Mouse (Mus musculus): ENCODE data around the gene Gclm. TPM values are rescaled to one million over a fixed set of nuclear protein-coding genes. Genes with fewer than 3 reads are reported as not detected.
"Not testable (repeated sequence)": the region's sequence is repeated elsewhere in the genome, so short reads cannot be mapped to it uniquely, and the experiment has no call there.

Gene Gclm
- polyA plus RNA-seq, 1 experiment from 2014 or later = 42.5 TPM

DNA sequence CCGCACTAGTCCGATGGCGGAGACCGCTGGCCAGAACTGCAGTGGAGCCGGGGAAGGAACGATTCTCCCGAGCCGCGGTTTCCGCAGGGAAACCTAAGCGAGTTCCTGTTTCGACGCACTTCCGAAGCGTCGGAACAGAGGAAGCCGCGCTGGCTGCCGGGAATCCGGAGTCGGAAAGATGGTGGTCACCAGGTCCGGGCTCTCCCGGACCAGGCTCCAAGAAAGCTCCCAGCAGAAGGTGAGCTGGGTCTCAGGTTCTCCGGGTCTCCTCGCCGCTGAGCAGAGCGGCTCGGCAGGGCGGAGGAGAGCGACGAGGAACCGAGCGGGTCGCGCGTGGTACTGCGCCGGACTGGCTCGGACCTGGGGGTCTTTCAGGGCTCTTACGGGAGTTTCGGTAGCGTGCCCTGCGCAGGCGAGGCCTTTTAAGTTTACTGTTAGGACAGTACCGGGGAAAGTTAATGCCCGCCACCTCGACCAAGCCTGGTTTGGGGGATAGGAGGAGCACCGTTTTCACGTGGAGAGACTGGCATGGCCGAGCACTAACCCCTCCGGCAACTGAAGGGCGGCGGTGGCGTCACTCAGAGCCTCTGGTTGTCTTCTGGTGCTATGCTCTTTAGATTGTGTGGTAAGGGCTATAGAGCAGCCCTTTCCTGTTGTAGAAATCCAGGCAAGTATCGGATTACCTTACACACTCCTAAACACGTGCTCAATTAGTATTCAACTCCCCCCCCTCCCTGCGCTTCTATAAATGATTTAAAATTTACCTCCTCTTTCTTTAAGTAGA is 29.1 kb downstream of the Gclm start, which contains the start of gene Dnttip2:
Dnttip2 (plus strand) TSS at position 148 of the 784 bp plus-strand sequence.
- Histone ChIP-seq H3K4me2 (ENCODE audit: low read length) (peak within 1 kb of the TSS; percentile 85), H3K9ac (replicated peaks; ENCODE audit: low read length) (peak within 1 kb of the TSS; percentile 79), H3K36me3 (ENCODE audit: control insufficient read depth, insufficient read depth, low read length) (peaks cover 34% of the 10 kb centered on the region), H3K27ac (replicated peaks; ENCODE audit: low read depth, low read length) (peak within 1 kb of the TSS; percentile 72), H3K4me1 (ENCODE audit: control insufficient read depth, insufficient read depth, low read length) (peaks cover 25% of the 10 kb centered on the region), H3K9me3 (ENCODE audit: control insufficient read depth, low read length) (no peaks in the 10 kb centered on the region), H3K4me3 (replicated peaks; ENCODE audit: low read depth, low read length) (peak within 1 kb of the TSS; percentile 91), H3K27me3 (ENCODE audit: control insufficient read depth, insufficient read depth, low read length) (no peaks in the 10 kb centered on the region)
- peak; percentile 98 for DNase-seq
- peak; percentile 95 for ATAC-seq (ENCODE audit: low FRiP score, low TSS enrichment)
- under 1% methylated on average over 54 of the region's 57 CpGs for WGBS

DNA sequence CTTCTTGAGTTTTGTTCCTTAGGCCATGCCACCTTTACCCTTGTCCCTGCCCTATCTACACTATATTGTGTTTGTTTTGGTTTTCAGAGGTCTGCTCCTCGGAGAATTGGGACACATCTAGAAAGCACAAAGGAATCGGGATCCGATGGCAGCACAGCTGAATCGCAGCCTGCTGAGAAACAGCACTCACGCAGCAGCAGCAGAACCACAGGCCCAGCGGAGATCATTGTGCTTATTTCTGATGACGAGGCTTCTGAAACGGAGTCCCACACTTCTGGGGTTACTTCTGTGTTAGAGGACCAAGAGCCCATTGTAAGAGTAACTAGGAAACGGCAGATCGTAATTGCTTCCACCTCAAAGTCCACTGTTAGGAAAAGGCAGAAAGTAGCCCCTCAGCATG is 29.8 kb downstream of the Gclm start:
- H3K4me3 ChIP-seq (replicated peaks; ENCODE audit: low read depth, low read length) = peak overlapping the region; percentile 91
- no peaks in the 10 kb centered on the region for H3K9me3 ChIP-seq (ENCODE audit: control insufficient read depth, low read length)
- no peak overlapping the region for H3K27ac ChIP-seq (replicated peaks; ENCODE audit: low read depth, low read length)
- H3K4me2 ChIP-seq (ENCODE audit: low read length) = peak overlapping the region; percentile 85
- H3K4me1 ChIP-seq (ENCODE audit: control insufficient read depth, insufficient read depth, low read length) = peaks cover 25% of the 10 kb centered on the region
- peaks cover 40% of the 10 kb centered on the region for H3K36me3 ChIP-seq (ENCODE audit: control insufficient read depth, insufficient read depth, low read length)
- H3K27me3 ChIP-seq (ENCODE audit: control insufficient read depth, insufficient read depth, low read length) = no peaks in the 10 kb centered on the region
- WGBS = 80% methylated on average over 10 of the region's 10 CpGs
- ATAC-seq (ENCODE audit: low FRiP score, low TSS enrichment) = no peak
- no peak for DNase-seq
- peak overlapping the region; percentile 79; the same call in 1 of the 2 replicates for H3K9ac ChIP-seq (replicated peaks; ENCODE audit: low read length)

DNA sequence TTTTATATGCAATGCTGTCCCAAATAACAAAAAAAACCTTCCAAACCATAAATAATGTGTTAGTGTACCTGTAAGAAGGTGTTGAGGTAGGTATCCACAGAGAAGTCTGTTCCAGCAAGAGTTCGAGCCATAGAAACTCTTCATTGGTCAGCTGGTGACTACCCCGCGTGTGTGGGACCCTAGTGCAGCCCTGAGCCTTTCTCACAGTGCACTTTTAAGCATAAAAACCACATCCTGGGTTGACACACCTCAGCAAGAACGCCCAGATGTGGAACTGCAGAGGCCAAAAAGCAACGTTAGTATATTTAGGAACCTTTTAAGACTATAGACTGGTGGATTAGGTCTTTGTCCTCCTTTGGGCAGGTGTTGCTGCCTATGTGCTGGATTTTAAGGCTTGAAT is 41.8 kb downstream of the Gclm start:
- Histone ChIP-seq H3K27me3 (ENCODE audit: control insufficient read depth, insufficient read depth, low read length) (no peaks in the 10 kb centered on the region), H3K4me2 (ENCODE audit: low read length) (no peak overlapping the region), H3K27ac (replicated peaks; ENCODE audit: low read depth, low read length) (no peak overlapping the region), H3K4me1 (ENCODE audit: control insufficient read depth, insufficient read depth, low read length) (peaks cover 11% of the 10 kb centered on the region), H3K9ac (replicated peaks; ENCODE audit: low read length) (no peak overlapping the region), H3K4me3 (replicated peaks; ENCODE audit: low read depth, low read length) (no peak overlapping the region), H3K9me3 (ENCODE audit: control insufficient read depth, low read length) (no peaks in the 10 kb centered on the region), H3K36me3 (ENCODE audit: control insufficient read depth, insufficient read depth, low read length) (peaks cover 37% of the 10 kb centered on the region)
- no peak for DNase-seq
- no peak for ATAC-seq (ENCODE audit: low FRiP score, low TSS enrichment)
- 74% methylated on average over 5 of the region's 5 CpGs for WGBS

DNA sequence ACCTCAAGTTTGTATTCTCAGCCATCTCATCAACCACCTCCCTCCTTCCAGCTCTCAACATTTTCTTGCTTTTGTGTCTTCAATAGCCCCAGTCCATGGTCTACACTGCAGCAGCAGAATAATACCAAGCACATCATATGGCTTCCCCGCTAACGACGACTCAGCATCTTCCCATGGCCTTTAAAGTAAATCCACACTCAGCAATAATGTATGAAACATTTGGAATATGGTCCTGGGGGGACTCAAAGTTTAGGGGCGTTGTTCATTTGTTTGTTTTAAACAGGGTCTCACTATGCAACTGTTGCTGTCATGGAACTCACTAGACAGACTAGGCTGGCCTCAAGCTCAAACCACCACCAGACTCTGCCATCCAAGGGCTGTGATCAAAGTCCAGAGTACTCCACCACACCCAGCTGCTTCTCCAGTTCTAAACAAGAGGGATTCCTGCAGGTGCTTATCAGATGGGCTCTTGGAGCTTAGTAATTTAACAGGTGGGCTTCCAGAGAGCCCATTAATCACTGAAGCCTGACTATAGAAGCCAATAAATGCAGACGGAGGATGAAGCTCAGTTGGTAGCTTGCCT is 43.3 kb downstream of the Gclm start:
- H3K4me1 ChIP-seq (ENCODE audit: control insufficient read depth, insufficient read depth, low read length) = peaks cover 13% of the 10 kb centered on the region
- H3K27ac ChIP-seq (replicated peaks; ENCODE audit: low read depth, low read length) = no peak overlapping the region
- H3K4me2 ChIP-seq (ENCODE audit: low read length) = no peak overlapping the region
- ATAC-seq (ENCODE audit: low FRiP score, low TSS enrichment) = no peak
- H3K4me3 ChIP-seq (replicated peaks; ENCODE audit: low read depth, low read length) = no peak overlapping the region
- H3K9me3 ChIP-seq (ENCODE audit: control insufficient read depth, low read length) = no peaks in the 10 kb centered on the region
- no peak overlapping the region for H3K9ac ChIP-seq (replicated peaks; ENCODE audit: low read length)
- 92% methylated on average over 5 of the region's 5 CpGs for WGBS
- H3K36me3 ChIP-seq (ENCODE audit: control insufficient read depth, insufficient read depth, low read length) = peaks cover 22% of the 10 kb centered on the region
- H3K27me3 ChIP-seq (ENCODE audit: control insufficient read depth, insufficient read depth, low read length) = no peaks in the 10 kb centered on the region
- no peak for DNase-seq

DNA sequence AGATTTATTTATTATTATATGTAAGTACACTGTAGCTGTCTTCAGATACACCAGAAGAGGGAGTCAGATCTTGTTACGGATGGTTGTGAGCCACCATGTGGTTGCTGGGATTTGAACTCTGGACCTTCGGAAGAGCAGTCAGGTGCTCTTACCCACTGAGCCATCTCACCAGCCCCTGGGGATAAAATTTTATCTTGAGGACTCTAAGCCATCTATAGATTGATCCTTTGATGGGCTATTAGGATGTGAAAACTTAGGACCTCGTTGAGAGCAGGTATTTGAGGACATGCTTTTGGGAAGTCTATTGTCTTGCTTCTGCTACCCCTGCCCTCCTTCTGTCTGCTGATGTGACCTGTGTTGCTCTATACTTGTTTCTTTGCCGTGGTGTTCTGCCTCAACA is 44.0 kb downstream of the Gclm start:
- ATAC-seq (ENCODE audit: low FRiP score, low TSS enrichment) = not testable (repeated sequence)
- 76% methylated on average over 3 of the region's 4 CpGs for WGBS

DNA sequence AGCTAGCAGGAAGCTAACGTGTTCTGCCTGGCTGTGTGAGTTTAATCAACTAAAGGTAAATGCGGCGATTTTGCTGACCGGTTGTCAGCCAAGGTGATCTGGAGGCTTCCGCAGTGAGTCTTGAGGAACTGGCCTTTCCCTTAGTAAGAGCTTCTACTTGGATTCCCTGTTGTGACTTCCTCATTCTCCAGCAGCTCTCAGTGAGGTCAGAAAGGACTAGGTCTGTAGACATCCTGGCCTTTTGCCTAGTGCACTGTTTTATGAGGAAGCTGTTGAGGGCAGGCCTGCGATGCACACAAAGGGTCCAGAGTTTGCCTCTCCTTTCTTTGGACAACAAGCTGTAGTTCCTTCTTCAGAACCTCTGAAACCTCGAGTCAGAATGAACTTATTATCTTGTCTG is 45.3 kb downstream of the Gclm start:
- H3K9me3 ChIP-seq (ENCODE audit: control insufficient read depth, low read length) = no peaks in the 10 kb centered on the region
- DNase-seq (peak; percentile 15), ATAC-seq (ENCODE audit: low FRiP score, low TSS enrichment) (no peak)
- no peaks in the 10 kb centered on the region for H3K27me3 ChIP-seq (ENCODE audit: control insufficient read depth, insufficient read depth, low read length)
- peaks cover 29% of the 10 kb centered on the region for H3K4me1 ChIP-seq (ENCODE audit: control insufficient read depth, insufficient read depth, low read length)
- no peak overlapping the region for H3K4me3 ChIP-seq (replicated peaks; ENCODE audit: low read depth, low read length)
- 79% methylated on average over 7 of the region's 7 CpGs for WGBS
- no peak overlapping the region for H3K4me2 ChIP-seq (ENCODE audit: low read length)
- peaks cover 5% of the 10 kb centered on the region for H3K36me3 ChIP-seq (ENCODE audit: control insufficient read depth, insufficient read depth, low read length)
- no peak overlapping the region for H3K9ac ChIP-seq (replicated peaks; ENCODE audit: low read length)
- H3K27ac ChIP-seq (replicated peaks; ENCODE audit: low read depth, low read length) = no peak overlapping the region

More for the DNA sequence above, 44.0 kb downstream of the Gclm start:
- H3K9me3 ChIP-seq (ENCODE audit: control insufficient read depth, low read length); H3K4me2 ChIP-seq (ENCODE audit: low read length); DNase-seq; H3K9ac ChIP-seq (replicated peaks; ENCODE audit: low read length); H3K4me3 ChIP-seq (replicated peaks; ENCODE audit: low read depth, low read length); H3K27me3 ChIP-seq (ENCODE audit: control insufficient read depth, insufficient read depth, low read length); H3K27ac ChIP-seq (replicated peaks; ENCODE audit: low read depth, low read length): not testable (repeated sequence)
- peaks cover 15% of the 10 kb centered on the region for H3K4me1 ChIP-seq (ENCODE audit: control insufficient read depth, insufficient read depth, low read length)
- H3K36me3 ChIP-seq (ENCODE audit: control insufficient read depth, insufficient read depth, low read length) = peaks cover 16% of the 10 kb centered on the region

DNA sequence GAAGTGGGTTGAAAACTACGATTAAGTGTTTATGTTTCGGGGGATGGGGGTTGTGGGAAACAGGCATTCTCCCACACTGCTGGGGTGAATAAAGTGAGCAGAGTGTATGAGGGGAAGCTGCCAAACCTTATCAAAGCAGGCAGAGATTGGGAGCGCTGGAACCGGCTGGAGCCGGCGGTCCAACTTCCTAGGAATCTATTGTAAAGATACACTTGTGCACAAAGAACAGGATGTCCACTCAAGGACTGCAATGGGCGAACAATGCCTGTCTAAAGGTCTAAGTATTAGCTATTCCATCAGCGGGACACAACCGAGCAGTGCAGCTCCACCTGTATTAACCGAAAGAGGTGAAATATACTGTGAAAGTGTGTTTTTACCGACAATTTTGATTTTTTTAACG is 46.5 kb downstream of the Gclm start:
- H3K36me3 ChIP-seq (ENCODE audit: control insufficient read depth, insufficient read depth, low read length) = no peaks in the 10 kb centered on the region
- ATAC-seq (ENCODE audit: low FRiP score, low TSS enrichment) (no peak), DNase-seq (peak; percentile 33)
- no peaks in the 10 kb centered on the region for H3K27me3 ChIP-seq (ENCODE audit: control insufficient read depth, insufficient read depth, low read length)
- peak overlapping the region; percentile 100; the same call in 1 of the 2 replicates for H3K27ac ChIP-seq (replicated peaks; ENCODE audit: low read depth, low read length)
- H3K4me2 ChIP-seq (ENCODE audit: low read length) = peak overlapping the region; percentile 80
- H3K9ac ChIP-seq (replicated peaks; ENCODE audit: low read length) = peak overlapping the region; percentile 97; the same call in 1 of the 2 replicates
- no peaks in the 10 kb centered on the region for H3K9me3 ChIP-seq (ENCODE audit: control insufficient read depth, low read length)
- H3K4me3 ChIP-seq (replicated peaks; ENCODE audit: low read depth, low read length) = peak overlapping the region; percentile 82
- H3K4me1 ChIP-seq (ENCODE audit: control insufficient read depth, insufficient read depth, low read length) = peaks cover 29% of the 10 kb centered on the region
- 44% methylated on average over 12 of the region's 12 CpGs for WGBS

DNA sequence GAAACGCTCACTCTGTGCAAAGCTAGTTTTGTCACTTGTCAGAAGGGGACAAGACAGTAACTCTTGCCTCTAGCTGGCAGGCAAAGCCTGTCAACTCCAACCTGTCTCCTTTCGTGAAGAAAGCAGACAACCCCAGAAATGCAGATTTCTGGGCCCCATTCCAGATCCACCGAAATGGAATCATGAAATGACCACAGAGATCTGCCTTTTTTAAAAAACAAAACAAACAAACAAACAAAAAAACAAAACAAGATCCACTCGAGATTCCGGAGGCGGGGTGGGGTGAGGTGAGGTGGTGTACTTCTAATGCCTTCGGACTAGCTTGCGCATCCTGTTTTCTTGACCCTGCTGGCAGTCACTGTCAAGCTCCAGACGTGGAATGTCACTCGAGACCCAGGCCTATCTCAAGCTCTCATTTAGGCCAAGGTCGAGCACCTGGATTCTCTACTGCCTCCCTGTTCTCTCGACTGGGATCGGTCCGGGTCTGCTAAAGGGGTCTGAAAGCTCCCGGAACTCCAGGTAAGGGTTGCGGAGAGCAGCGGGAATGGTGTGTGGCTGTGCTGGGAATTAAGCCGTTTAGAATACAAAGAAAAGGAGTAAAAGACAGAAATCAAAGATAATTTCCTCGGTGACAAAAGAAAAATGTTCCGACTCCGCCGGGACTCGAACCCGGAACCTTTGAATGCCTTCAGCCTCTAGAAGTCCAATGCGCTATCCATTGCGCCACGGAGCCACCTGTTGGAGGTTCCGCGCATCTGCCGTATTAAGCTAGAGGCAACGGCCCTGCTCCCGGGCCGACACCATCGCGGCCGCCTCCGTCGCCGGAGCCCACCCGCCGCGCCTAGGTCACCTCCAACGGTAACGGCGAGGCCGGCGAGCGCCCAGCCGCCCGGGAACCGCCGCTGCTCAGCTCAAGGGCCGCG is 47.2 kb downstream of the Gclm start:
- peak overlapping the region; percentile 82 for H3K4me3 ChIP-seq (replicated peaks; ENCODE audit: low read depth, low read length)
- ATAC-seq (ENCODE audit: low FRiP score, low TSS enrichment) (peak; percentile 72), DNase-seq (peak; percentile 94)
- H3K36me3 ChIP-seq (ENCODE audit: control insufficient read depth, insufficient read depth, low read length) = no peaks in the 10 kb centered on the region
- H3K4me1 ChIP-seq (ENCODE audit: control insufficient read depth, insufficient read depth, low read length) = peaks cover 29% of the 10 kb centered on the region
- 8% methylated on average over 54 of the region's 54 CpGs for WGBS
- H3K27me3 ChIP-seq (ENCODE audit: control insufficient read depth, insufficient read depth, low read length) = no peaks in the 10 kb centered on the region
- peak overlapping the region; percentile 100 for H3K27ac ChIP-seq (replicated peaks; ENCODE audit: low read depth, low read length)
- no peaks in the 10 kb centered on the region for H3K9me3 ChIP-seq (ENCODE audit: control insufficient read depth, low read length)
- peak overlapping the region; percentile 80 for H3K4me2 ChIP-seq (ENCODE audit: low read length)
- H3K9ac ChIP-seq (replicated peaks; ENCODE audit: low read length) = peak overlapping the region; percentile 97

Data from midbrain, embryonic 14.5 days (tissue).